Mouse (Mus musculus) Muller cell, postnatal 12 days (primary cell): ENCODE data around the gene Polg2.
"Not testable (repeated sequence)": the region's sequence is repeated elsewhere in the genome, so short reads cannot be mapped to it uniquely, and the experiment has no call there.

Experiments
- DNase-seq: peaks from one replicate; pipeline ENCODE4 v3.0.0-alpha.2; 2015; ENCODE audit errors: inconsistent ontology term

The Polg2 gene

GRCm38 (mm10) chr11:106789649-106790048 is 10.3 kb upstream of the Polg2 start:
- DNase-seq, result peak; percentile 43

- DNase-seq, result peak; percentile 99
Observed at GRCm38 (mm10) chr11:106788775-106789459, 9.6 kb upstream of the Polg2 start, which contains the start of the genes Ddx5 and Cep95. Ddx5 (minus strand) TSS chr11:106789185. Cep95 (plus strand) TSS chr11:106789252.

GRCm38 (mm10) chr11:106788026-106788774 is 8.9 kb upstream of the Polg2 start:
- DNase-seq, result peak; percentile 99

GRCm38 (mm10) chr11:106787131-106788025 is 8.0 kb upstream of the Polg2 start:
- DNase-seq, result peak; percentile 92

GRCm38 (mm10) chr11:106785043-106785442 is 5.7 kb upstream of the Polg2 start:
- DNase-seq, result no peak

- DNase-seq, result no peak
Observed at GRCm38 (mm10) chr11:106784476-106784875, 5.1 kb upstream of the Polg2 start.

- DNase-seq, result no peak
Observed at GRCm38 (mm10) chr11:106782841-106783764, 3.8 kb upstream of the Polg2 start.

GRCm38 (mm10) chr11:106782271-106782670 is 2.9 kb upstream of the Polg2 start:
- DNase-seq, result not testable (repeated sequence)

GRCm38 (mm10) chr11:106780590-106781220 is 1.4 kb upstream of the Polg2 start:
- DNase-seq, result no peak

GRCm38 (mm10) chr11:106780089-106780425 is 720 bp upstream of the Polg2 start:
- DNase-seq, result no peak

- peak; percentile 73 for DNase-seq
Observed at GRCm38 (mm10) chr11:106778589-106779387, 549 bp downstream of the Polg2 start.

GRCm38 (mm10) chr11:106778132-106778531 is 1.2 kb downstream of the Polg2 start:
- no peak for DNase-seq

GRCm38 (mm10) chr11:106777395-106777794 is 1.9 kb downstream of the Polg2 start:
- DNase-seq, result no peak

- no peak for DNase-seq
Observed at GRCm38 (mm10) chr11:106776960-106777359, 2.4 kb downstream of the Polg2 start.

GRCm38 (mm10) chr11:106773061-106773460 is 6.3 kb downstream of the Polg2 start:
- DNase-seq, result no peak

- DNase-seq, result no peak
Observed at GRCm38 (mm10) chr11:106770195-106770974, 9.0 kb downstream of the Polg2 start.

- no peak for DNase-seq
Observed at GRCm38 (mm10) chr11:106767516-106767915, 11.8 kb downstream of the Polg2 start.

- no peak for DNase-seq
Observed at GRCm38 (mm10) chr11:106766611-106767162, 12.7 kb downstream of the Polg2 start.

- DNase-seq, result no peak
Observed at GRCm38 (mm10) chr11:106762800-106763185, 16.5 kb downstream of the Polg2 start.
